Comparison of ENCODE assay signal across 22 mouse cellular contexts in genomic region chr13:28287368-28287767, GRCm38 (mm10). TPM values are rescaled to one million over a fixed set of nuclear protein-coding genes. Genes with fewer than 3 reads are reported as not detected.
A peak's percentile ranks its signal among the peaks of the same experiment; 100 is the strongest.
DNase-seq lines count a peak whose midpoint lies in the region; ATAC-seq and TF ChIP-seq lines count a peak whose summit lies in the region.
"Had no signal": no experiment of that assay in that cellular context is flagged by ENCODE, and none has a peak within 500 bp of the region (broad histone marks: within the 10 kb centered on the region; RNA-seq: fewer than 3 reads in every experiment).

No protein-coding gene starts in this region.

- no peak overlapping the region for H3K27ac ChIP-seq in heart, embryonic 15.5 days
- H3K27ac ChIP-seq in heart, embryonic 16.5 days (ENCODE audit: low read length): no peak overlapping the region
- no peak overlapping the region for H3K27ac ChIP-seq in heart, postnatal 0 days (ENCODE audit: low read depth)
- no peak overlapping the region for H3K27ac ChIP-seq in heart, embryonic 12.5 days (ENCODE audit: poor library complexity, severe bottlenecking)

- intact Hi-C loops in heart, postnatal 14 days (cut with DNase I): no loop called here
- intact Hi-C loops in heart, postnatal 10 days (cut with DNase I): no loop called here

- no peak for TF ChIP-seq EP300 in heart, postnatal 0 days (IDR thresholded peaks at IDR 0.05; ENCODE audit: low read depth)

- no peaks in the 10 kb centered on the region for H3K9me3 ChIP-seq in heart, embryonic 15.5 days (replicated peaks)
- no peaks in the 10 kb centered on the region for H3K9me3 ChIP-seq in heart, embryonic 16.5 days (replicated peaks; ENCODE audit: control insufficient read depth, low read length)
- H3K9me3 ChIP-seq in heart, postnatal 0 days (replicated peaks; ENCODE audit: control insufficient read depth, low read length): no peaks in the 10 kb centered on the region
- H3K9me3 ChIP-seq in heart, embryonic 12.5 days (replicated peaks): no peaks in the 10 kb centered on the region
- H3K9me3 ChIP-seq: G1E had no signal

- H3K9ac ChIP-seq in heart, embryonic 15.5 days: no peak overlapping the region
- H3K9ac ChIP-seq in heart, embryonic 16.5 days (ENCODE audit: low read length): no peak overlapping the region
- H3K9ac ChIP-seq in heart, postnatal 0 days (replicated peaks; ENCODE audit: low read depth, low read length): no peak overlapping the region
- no peak overlapping the region for H3K9ac ChIP-seq in heart, embryonic 12.5 days

- peak; percentile 72 for ATAC-seq in heart, embryonic 15.5 days (replicated peaks; ENCODE audit: insufficient number of reproducible peaks, insufficient read depth, low FRiP score, low read depth)
- ATAC-seq in heart, embryonic 16.5 days (replicated peaks; ENCODE audit: extremely low read depth, insufficient read depth, low FRiP score): peak; percentile 85
- ATAC-seq in heart, postnatal 0 days (ENCODE audit: insufficient read depth, low read depth): peak; percentile 81
- ATAC-seq in heart, embryonic 12.5 days (ENCODE audit: insufficient number of reproducible peaks, low FRiP score): no peak
- ATAC-seq: activated CD4-positive, CD25-positive, alpha-beta regulatory T cell, adult 4 months; CD4-positive, CD25-positive, alpha-beta regulatory T cell, adult 4 months; Patski had no signal

- TF ChIP-seq CTCF in heart, postnatal 0 days (IDR thresholded peaks at IDR 0.05; ENCODE audit: low read depth): no peak

- H3K4me2 ChIP-seq in heart, embryonic 15.5 days: no peak overlapping the region
- H3K4me2 ChIP-seq in heart, embryonic 16.5 days (ENCODE audit: low read depth, low read length): no peak overlapping the region
- H3K4me2 ChIP-seq in heart, postnatal 0 days (ENCODE audit: low read depth, low read length): no peak overlapping the region
- no peak overlapping the region for H3K4me2 ChIP-seq in heart, embryonic 12.5 days

- no peak for DNase-seq in heart, postnatal 14 days
- no peak for DNase-seq in heart, adult 11 months
- no peak for DNase-seq in heart, postnatal 0 days (ENCODE audit: low spot score)
- no peak for DNase-seq in heart, adult 8-10 months (ENCODE audit: low spot score)
- DNase-seq in heart, postnatal 10 days: peak; percentile 12 to 24
- DNase-seq: adrenal gland, adult 2 months; adrenal gland, adult 8-10 months; adrenal gland, postnatal 10 days; adrenal gland, postnatal 14 days; adrenal gland, postnatal 25 days; adrenal gland, postnatal 36 days; B cell, adult 2 months; cerebellum, adult 11 months; cerebellum, adult 11-12 months had no signal

- no peaks in the 10 kb centered on the region for H3K36me3 ChIP-seq in heart, embryonic 15.5 days
- no peaks in the 10 kb centered on the region for H3K36me3 ChIP-seq in heart, embryonic 16.5 days (ENCODE audit: control insufficient read depth, insufficient read depth)
- H3K36me3 ChIP-seq in heart, postnatal 0 days (replicated peaks; ENCODE audit: control insufficient read depth, insufficient read depth, low read length): no peaks in the 10 kb centered on the region
- no peaks in the 10 kb centered on the region for H3K36me3 ChIP-seq in heart, embryonic 12.5 days
- H3K36me3 ChIP-seq: G1E had no signal

- H3K27me3 ChIP-seq in heart, embryonic 15.5 days: no peaks in the 10 kb centered on the region
- H3K27me3 ChIP-seq in heart, embryonic 16.5 days (ENCODE audit: control insufficient read depth, insufficient read depth, low read length): no peaks in the 10 kb centered on the region
- no peaks in the 10 kb centered on the region for H3K27me3 ChIP-seq in heart, postnatal 0 days (ENCODE audit: control insufficient read depth, insufficient read depth, low read length)
- no peaks in the 10 kb centered on the region for H3K27me3 ChIP-seq in heart, embryonic 12.5 days (replicated peaks)
- H3K27me3 ChIP-seq: CH12.LX, Patski had no signal

- no peak overlapping the region for H3K4me3 ChIP-seq in heart, embryonic 15.5 days
- H3K4me3 ChIP-seq in heart, embryonic 16.5 days (ENCODE audit: low read length): no peak overlapping the region
- H3K4me3 ChIP-seq in heart, postnatal 0 days (ENCODE audit: low read depth, low read length): no peak overlapping the region
- no peak overlapping the region for H3K4me3 ChIP-seq in heart, embryonic 12.5 days

- WGBS in heart, embryonic 15.5 days: 56% methylated on average over 3 of the region's 3 CpGs
- WGBS in heart, embryonic 16.5 days: 43% methylated on average over 3 of the region's 3 CpGs
- 45% methylated on average over 3 of the region's 3 CpGs for WGBS in heart, postnatal 0 days
- 47% methylated on average over 3 of the region's 3 CpGs for WGBS in heart, embryonic 12.5 days

- no peaks in the 10 kb centered on the region for H3K4me1 ChIP-seq in heart, embryonic 15.5 days (replicated peaks)
- no peaks in the 10 kb centered on the region for H3K4me1 ChIP-seq in heart, embryonic 16.5 days (ENCODE audit: control insufficient read depth, insufficient read depth, low read length)
- no peaks in the 10 kb centered on the region; the same call in 1 of the 2 replicates for H3K4me1 ChIP-seq in heart, postnatal 0 days (ENCODE audit: control insufficient read depth, insufficient read depth)
- no peaks in the 10 kb centered on the region; the same call in 1 of the 2 replicates for H3K4me1 ChIP-seq in heart, embryonic 12.5 days (replicated peaks)

RNA-seq across cellular contexts. Expression of gene Gm11361, which starts 30.0 kb away (rescaled TPM):
- polyA plus RNA-seq in heart, embryonic 15.5 days (2015; fragmentation: Nextera tagmentation; extraction: Ambion mirVana): 4.3 TPM in 2 replicates
- total RNA-seq in heart, postnatal 14 days (2021): 10 to 100 TPM; 70.7 to 78.0 TPM
- 4.6 and 10.0 TPM in 2 replicates for polyA plus RNA-seq in heart, embryonic 16.5 days (2015; fragmentation: Nextera tagmentation; extraction: Ambion mirVana)
- 1.0 and 1.4 TPM in 2 replicates for total RNA-seq in heart, postnatal 0 days (2014; rRNA removed; ENCODE audit: low replicate concordance)
- 2.0 and 2.5 TPM in 2 replicates for polyA plus RNA-seq in heart, postnatal 0 days (2015; fragmentation: Nextera tagmentation; extraction: Ambion mirVana)
- total RNA-seq in heart, adult 8-10 months (2022): 100 to 1,000 TPM in 1 of 4 experiments, 10 to 100 TPM in 3; 56.5 to 110 (median 69.7) TPM
- 10 to 100 TPM; 90.4 to 97.7 TPM for total RNA-seq in heart, postnatal 10 days (2021)
- polyA plus RNA-seq in heart, embryonic 12.5 days (2016; fragmentation: Nextera tagmentation; extraction: Ambion mirVana): 1.5 and 1.7 TPM in 2 replicates
- polyA plus RNA-seq: adrenal gland, adult 2 months had no signal

Comparison
In these comparisons a context has a peak if more than half of its experiments do, and no peak if none do; other contexts are left out.
1. DNase-seq: peak in heart, postnatal 10 days (2 of 2); none in heart, postnatal 14 days (0 of 2), heart, adult 11 months (single experiment), heart, postnatal 0 days (single experiment) and heart, adult 8-10 months (single experiment).
2. RNA of gene Gm11361, which starts 30.0 kb away (total RNA-seq): 90.4 to 97.7 TPM in heart, postnatal 10 days, 70.7 to 78.0 TPM in heart, postnatal 14 days and 56.5 to 110 TPM in heart, adult 8-10 months; 1.0 to 1.4 TPM in heart, postnatal 0 days; every median in the first group is over 10 times any median in the second.